Mouse (Mus musculus) C2C12 (cell line): Measurements from ENCODE around the gene Rcl1.

ENCODE experiments used
- CTCF ChIP-seq: IDR thresholded peaks from one replicate; pipeline ENCODE4 v1.5.1; 2011; ENCODE audit not compliant: control insufficient read depth, insufficient read depth, insufficient read length
- MAX ChIP-seq: IDR thresholded peaks from one replicate; pipeline ENCODE4 v1.6.1; 2011; ENCODE audit warnings: mild to moderate bottlenecking, control low read depth
- MYOD1 ChIP-seq: IDR thresholded peaks from one replicate; pipeline ENCODE4 v1.6.1; 2011; ENCODE audit warnings: low read depth; ENCODE audit not compliant: control insufficient read depth, insufficient read length

- TF ChIP-seq CTCF, result no peak
- no peak for TF ChIP-seq MYOD1
- TF ChIP-seq MAX, result no peak
These were observed 32.0 kb upstream of the Rcl1 start for GRCm38 (mm10) chr19:29069195-29069594.
